Mouse (Mus musculus): ENCODE measurements around the gene Ccdc88a.
A peak's percentile ranks its signal among the peaks of the same experiment; 100 is the strongest.

Gene Ccdc88a

DNA sequence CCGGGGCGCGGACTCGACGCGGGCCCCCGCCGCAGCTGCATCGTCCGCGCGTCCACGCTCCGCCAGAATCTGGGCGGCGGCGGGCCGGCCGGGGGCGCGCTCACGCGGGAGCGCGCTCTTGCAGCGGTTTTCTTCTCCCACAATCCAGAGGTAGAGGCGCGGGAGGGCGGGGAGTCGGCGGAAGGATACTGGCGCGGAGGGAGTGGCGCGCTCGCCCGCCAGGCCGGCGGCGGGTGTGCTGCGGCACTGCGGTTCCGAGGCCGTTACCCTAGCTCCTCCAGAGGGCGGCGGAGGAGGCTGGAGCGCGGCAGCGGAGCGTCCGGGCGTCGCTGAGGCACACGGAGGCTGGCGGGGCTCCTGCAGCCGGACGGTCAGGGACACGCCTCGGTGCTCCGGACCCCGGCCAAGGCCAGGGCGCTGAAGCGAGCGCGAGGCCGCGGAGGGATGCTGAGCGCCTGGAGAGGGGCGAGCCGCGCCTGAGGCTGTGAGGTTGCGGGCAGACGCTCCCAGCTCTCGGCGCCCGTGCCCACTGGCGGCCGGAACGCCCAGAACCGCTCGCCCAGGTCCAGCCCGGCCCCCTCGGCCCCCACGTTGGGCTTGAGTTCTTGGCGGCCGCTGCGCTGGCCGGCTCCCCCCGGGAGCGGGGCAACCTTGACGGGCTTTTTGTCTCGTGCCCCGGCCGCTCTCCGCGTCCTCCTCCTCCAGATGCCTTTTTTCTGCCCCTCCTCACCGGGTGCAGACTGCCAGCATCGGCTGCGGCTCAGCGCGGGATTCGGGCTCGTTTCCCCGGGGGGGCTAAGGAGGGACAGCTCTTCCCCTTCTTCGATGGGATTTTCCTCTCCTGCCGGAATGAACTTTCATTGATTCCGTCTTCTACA is at the start of gene Ccdc88a:
Gene Ccdc88a (plus strand): TSS at position 263 of the 878 bp plus-strand sequence.
- peak; percentile 99 for DNase-seq (ENCODE audit: low spot score)

DNA sequence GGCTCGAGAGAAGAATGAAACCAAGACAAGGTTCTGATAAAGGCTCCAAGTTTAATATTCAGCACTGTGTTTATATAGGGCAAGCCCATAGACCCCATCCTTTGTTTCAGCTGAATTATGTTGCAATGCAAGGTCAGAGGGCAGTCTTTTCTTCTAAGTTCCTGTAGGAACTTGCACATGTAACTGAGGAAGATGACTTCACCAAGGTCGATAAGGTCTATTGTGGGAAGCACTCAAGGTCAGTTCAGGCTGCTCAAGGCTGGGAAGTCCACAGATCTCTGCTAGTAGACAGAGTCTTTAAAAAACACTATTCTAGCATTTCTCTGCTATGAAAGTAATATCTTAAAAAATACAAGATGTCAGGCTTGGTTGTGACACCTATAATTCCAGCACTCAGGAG is 38.0 kb upstream of the Ccdc88a start:
- no peak for DNase-seq (ENCODE audit: low spot score)

- no peak for DNase-seq (ENCODE audit: low spot score)
These were observed 32.2 kb upstream of the Ccdc88a start for GRCm38 (mm10) chr11:29341259-29341658.

DNA sequence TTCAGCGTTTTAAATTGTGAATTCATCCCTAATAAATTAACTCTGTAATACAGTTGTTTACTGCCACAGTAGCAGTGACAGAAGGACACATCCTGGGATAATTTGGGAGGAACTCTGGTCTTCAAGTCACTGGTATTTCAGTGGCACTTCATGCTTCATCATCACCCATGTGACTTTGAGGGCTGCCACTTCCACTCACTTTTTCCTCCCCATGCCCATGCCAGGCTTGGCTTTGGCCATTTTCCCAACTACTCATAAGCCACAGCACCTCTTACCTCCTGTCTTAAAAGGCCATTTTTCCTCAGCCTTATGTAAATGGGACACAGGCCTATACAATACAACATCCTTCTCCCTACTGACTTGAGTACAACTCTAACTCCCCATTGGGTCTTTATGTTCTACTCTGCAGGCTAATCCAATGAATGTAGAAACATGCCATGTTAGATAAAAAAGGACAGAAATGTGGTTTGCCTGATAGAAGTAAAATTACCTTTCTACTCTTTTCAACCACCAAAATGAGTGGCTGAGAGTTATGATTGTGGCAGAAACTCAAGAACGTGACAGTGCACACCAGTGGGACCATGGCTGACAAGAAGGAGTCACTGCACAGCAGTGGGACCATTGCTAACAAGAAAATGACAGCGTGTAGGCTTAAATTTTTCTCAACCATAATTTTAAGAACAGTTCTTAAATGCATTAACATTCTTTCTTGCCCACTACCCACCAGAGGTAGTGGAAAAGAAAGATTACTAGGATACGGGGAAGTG is 28.4 kb upstream of the Ccdc88a start:
- no peak for DNase-seq (ENCODE audit: low spot score)

- DNase-seq (ENCODE audit: low spot score) = no peak
These were observed 27.7 kb upstream of the Ccdc88a start for GRCm38 (mm10) chr11:29345673-29346286.

GRCm38 (mm10) chr11:29350891-29351290 is 22.6 kb upstream of the Ccdc88a start:
- DNase-seq (ENCODE audit: low spot score) = no peak

DNA sequence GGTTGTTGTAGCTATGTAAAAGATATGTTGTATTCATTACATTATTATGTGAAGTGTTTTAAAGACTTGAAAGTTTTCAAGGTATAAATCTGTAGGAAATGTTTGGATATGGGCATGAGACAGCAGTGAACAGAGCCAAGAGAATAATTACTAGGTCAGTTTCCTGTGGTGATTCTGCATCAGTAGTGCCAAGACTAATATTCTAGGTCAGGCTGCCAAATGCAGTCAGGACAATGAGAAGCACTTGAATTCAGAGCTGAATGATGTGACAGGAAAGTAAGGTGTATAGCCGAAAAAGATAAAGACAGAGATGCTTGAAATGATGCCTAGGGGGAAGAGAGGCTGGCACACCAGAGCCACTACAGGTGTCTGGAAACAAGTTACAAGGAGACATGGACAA is 21.2 kb upstream of the Ccdc88a start:
- DNase-seq (ENCODE audit: low spot score) = no peak

- no peak for DNase-seq (ENCODE audit: low spot score)
These were observed 5.3 kb upstream of the Ccdc88a start for GRCm38 (mm10) chr11:29368161-29368560.

DNA sequence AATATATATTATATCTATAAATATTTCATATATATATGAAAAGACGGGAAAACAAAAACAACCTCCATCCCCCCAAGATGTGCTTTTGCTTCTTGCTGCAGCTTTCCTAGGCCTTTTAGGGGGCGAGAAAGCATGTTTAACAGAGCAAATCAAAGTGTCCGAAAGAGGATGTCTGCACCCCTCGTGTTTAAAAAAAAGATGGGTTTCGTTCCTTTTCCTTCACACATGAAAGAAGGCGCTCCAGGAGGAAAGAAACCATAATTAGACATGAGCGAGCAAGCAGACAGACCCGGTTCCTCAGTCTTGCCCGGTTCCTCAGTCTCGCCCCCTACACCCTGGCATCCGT is 435 bp upstream of the Ccdc88a start:
- DNase-seq (ENCODE audit: low spot score) = no peak

DNA sequence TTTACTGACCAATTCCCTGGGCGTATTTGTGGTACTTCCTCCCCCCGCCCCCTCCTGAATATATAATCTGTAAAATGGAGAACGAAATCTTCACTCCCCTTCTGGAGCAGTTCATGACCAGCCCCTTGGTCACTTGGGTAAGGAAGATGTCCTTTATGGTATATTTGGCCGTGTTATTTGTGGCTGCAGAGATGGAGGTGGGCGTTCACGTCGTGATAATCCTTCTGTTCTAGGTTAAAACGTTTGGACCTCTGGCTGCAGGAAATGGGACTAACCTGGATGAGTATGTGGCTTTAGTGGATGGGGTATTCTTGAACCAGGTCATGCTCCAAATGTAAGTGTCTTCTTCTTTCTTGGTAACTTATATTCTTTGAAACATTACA is 807 bp downstream of the Ccdc88a start:
- no peak for DNase-seq (ENCODE audit: low spot score)

DNA sequence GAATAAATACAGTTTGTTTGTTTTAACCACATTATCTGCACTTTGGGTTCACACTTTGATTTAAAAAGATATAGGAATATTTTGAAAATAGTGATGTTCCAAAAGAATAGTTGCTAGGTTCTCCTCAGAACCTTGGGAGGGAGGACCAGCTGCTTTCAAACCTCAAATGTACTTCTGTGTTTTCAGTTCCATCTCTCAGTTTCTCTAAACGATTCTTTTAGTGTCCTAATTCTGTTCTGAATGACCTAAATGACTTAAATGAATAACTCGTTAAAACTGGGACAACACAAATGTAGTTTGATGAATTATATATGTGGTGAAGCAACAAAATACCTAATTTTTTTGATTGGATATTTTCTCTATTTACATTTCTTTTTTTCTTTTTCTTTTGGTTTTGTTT is 3.2 kb downstream of the Ccdc88a start:
- DNase-seq (ENCODE audit: low spot score) = no peak

DNA sequence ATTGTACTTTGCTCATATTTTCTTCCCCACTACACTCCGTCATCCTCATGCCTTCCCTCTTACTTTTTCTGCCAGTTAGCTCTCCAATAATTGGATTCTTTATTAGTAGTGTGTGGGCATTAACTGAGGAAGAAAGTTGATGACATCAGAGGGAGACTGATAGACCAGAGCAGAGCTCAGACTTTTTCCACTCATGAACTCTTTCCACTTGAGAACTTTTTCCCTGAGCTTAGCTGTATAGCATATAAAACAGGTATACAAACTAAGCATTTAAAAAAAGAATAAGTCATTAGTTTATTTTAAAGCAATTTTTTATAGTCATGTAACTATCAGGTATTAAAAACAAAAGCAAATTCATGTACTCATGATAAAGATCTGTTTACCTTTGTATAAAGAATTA is 5.3 kb downstream of the Ccdc88a start:
- no peak for DNase-seq (ENCODE audit: low spot score)

DNA sequence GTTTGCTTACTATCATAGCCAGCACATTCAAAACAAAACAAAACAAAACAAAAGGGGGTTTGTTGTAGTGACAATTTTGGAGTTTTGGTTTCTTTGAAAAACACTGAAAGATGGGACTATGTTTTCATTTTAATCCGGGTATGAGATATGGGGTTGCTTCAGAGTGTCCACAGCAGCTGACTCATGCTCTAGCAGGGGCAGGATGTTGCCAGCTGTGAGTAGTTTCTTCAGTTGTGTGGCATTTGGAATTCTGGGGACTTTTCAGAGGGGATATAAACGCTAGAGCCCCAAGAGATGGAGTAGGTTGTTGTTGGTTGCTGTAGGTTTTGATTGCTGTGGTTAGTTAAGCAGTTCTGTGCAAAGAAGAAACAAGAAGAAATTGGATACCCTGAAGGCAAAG is 10.0 kb downstream of the Ccdc88a start:
- no peak for DNase-seq (ENCODE audit: low spot score)

GRCm38 (mm10) chr11:29384001-29384400 is 10.5 kb downstream of the Ccdc88a start:
- DNase-seq (ENCODE audit: low spot score) = no peak

DNA sequence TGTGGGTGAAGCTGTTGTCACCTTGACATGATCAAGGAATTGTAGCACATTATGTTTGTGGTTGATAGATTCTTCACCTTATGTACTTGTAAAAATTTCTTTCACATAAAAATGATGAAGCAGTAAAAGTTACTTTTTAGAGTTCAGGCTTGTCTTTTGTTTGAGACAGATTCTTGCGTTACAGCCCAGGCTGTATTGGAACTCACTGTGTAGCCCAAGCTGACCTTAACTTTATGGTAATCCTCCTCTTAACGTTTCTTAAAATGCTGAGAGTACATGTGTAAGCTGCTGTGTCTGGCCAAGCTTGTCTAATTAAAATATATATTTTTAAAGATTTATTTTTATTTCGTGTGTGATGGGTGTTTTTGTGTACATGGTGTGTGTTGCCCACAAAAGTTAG is 11.2 kb downstream of the Ccdc88a start:
- DNase-seq (ENCODE audit: low spot score) = no peak

DNA sequence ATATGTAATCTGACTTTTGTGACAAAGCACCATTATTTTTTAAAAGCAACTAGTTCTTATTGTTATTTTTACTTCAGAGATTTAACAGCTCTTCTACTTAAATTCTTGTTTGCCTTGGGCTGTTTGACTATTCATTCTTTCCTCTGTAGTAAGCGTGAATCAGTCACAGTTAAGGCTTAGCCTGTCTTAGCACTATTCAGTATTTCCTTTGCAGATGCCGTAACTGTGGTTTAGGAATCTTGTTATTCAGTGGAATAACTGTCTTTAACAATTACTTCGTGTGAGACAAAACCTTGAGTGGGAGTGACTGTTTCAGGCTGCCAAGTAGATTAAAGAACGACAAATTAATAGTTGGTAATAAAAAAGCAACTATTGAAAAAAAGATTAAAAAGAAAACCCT is 16.5 kb downstream of the Ccdc88a start:
- no peak for DNase-seq (ENCODE audit: low spot score)

DNA sequence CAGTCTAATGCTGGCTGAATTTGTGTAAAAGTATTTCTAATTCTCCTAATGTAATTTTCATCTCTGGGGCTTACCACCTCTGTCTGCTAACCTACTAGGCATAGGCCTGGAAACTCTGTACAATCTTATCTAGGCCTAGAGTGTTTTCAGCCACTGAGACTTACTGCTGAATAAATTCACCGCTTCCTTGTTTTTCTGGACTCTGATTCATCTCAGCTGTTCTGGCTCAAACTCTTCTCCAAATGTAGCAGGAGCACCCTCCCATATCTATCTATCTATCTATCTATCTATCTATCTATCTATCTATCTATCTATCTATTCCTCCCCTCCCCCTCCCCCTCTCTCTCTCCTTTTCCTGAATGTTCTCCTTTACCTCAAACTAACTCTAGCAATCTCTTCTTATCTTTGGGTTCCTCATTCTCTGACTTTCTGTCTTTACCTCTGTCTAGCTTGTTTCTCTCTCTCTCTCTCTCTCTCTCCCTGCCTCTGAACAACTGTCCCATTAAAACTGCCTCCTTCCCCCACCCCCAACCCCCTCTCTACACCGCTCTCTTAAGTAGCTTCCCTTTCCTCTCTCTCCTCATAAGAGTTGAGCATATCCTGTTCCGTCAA is 21.8 kb downstream of the Ccdc88a start:
- DNase-seq (ENCODE audit: low spot score) = no peak

DNA sequence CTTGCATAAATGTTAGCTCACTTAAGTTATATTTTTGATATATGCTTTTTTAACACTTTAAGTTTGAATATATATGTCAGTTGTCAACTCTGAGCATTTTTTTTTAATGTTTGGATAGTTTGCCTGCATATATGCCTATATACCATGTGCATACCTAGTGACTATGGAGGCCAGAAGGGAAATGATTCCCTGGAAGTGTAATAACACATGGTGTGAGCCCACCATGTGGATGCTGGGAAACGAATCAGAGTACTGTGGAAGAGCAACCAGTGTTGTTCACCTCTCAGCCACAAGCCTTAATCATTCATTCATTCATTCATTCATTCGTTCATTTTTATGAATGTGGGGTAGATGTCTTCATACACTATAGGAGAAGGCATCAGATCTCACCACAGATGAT is 26.9 kb downstream of the Ccdc88a start:
- DNase-seq (ENCODE audit: low spot score) = no peak

- DNase-seq (ENCODE audit: low spot score) = no peak
These were observed 32.8 kb downstream of the Ccdc88a start for GRCm38 (mm10) chr11:29406292-29406691.

- no peak for DNase-seq (ENCODE audit: low spot score)
These were observed 50.0 kb downstream of the Ccdc88a start for GRCm38 (mm10) chr11:29423496-29423895.

DNA sequence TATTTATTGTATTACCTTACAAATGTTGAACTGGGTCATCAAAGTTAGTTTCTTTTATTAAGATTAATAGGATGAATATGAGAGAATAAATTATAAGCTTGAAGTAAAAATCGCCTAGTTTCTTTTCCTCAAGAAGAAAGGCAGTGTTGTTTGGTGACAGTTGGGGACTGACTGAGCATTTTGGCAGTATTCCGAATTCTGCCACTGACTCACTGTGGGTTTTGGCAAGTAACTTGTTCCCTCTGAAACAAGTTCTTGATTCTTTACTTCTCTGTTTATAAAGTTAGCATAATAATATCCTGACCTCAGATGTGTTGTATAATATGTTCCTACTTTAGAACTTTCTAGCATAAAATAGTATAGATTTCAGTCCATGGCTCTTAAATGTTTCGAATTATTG is 55.3 kb downstream of the Ccdc88a start:
- DNase-seq (ENCODE audit: low spot score) = no peak

DNA sequence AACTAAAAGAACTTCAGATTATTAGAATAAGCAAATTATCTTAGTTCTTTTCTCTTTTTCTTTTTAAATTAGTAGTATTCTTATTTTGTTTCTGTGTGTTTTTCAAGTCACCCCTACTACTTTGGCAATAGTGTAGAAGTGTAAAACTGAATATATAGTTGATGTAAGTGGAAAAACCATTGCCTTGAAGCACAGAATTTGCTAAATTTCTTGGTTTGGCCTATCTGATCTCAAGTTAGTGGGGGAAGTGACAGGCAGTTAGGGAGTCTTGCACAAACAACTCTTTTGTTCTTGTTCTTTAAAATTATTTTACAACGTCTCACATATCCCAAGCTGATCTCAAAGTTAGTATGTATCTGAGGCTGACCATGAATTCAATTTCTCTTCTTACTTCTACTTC is 57.6 kb downstream of the Ccdc88a start:
- DNase-seq (ENCODE audit: low spot score) = no peak

DNA sequence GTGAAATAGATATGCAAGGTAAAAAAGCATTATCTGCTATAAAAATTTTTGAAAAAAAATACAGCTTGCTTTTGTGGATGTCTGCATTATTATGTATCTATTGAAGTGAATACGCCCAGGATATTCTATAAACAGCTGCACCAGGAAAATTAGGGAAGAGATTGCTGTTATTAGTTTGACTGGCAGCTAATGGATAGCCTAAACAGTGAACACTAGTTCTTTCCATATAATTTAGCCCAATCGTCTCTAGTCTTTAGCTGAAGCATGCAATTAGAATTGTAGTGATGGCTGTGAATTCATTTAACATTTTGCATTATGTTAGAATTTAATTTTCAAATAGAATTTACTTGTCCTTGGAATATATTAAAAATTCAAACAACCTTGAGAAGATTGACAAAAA is 75.3 kb downstream of the Ccdc88a start:
- DNase-seq (ENCODE audit: low spot score) = no peak

All from MN1 (cell line).